Mouse (Mus musculus): ENCODE data around the gene Vwc2l. TPM values are rescaled to one million over a fixed set of nuclear protein-coding genes. Genes with fewer than 3 reads are reported as not detected.

Vwc2l gene
- polyA plus RNA-seq (2016; fragmentation: Nextera tagmentation; extraction: Ambion mirVana), result not detected in 2 replicates

- 8% methylated on average over 13 of the region's 13 CpGs for WGBS
- DNase-seq (ENCODE audit: low spot score), result peak; percentile 89
- H3K9me3 ChIP-seq, result no peaks in the 10 kb centered on the region
- H3K27ac ChIP-seq, result no peak within 1 kb of the TSS
- no peaks in the 10 kb centered on the region for H3K36me3 ChIP-seq
- H3K4me3 ChIP-seq, result no peak within 1 kb of the TSS
- H3K27me3 ChIP-seq (ENCODE audit: insufficient read depth, poor library complexity, severe bottlenecking), result no peaks in the 10 kb centered on the region
- no peaks in the 10 kb centered on the region for H3K4me1 ChIP-seq
These were observed at the start of gene Vwc2l for GRCm38 (mm10) chr1:70725655-70726066. Vwc2l (plus strand) TSS chr1:70725715.

- Histone ChIP-seq H3K4me3 (no peak overlapping the region), H3K9me3 (no peaks in the 10 kb centered on the region), H3K27ac (no peak overlapping the region), H3K27me3 (ENCODE audit: insufficient read depth, poor library complexity, severe bottlenecking) (no peaks in the 10 kb centered on the region), H3K36me3 (no peaks in the 10 kb centered on the region), H3K4me1 (no peaks in the 10 kb centered on the region)
- 82% methylated on average over 2 of the region's 2 CpGs for WGBS
- DNase-seq (ENCODE audit: low spot score), result no peak
These were observed 33.0 kb upstream of the Vwc2l start for GRCm38 (mm10) chr1:70692529-70692928.

- 76% methylated on average over 5 of the region's 5 CpGs for WGBS
- Histone ChIP-seq H3K4me1 (no peaks in the 10 kb centered on the region), H3K4me3 (no peak overlapping the region), H3K9me3 (no peaks in the 10 kb centered on the region), H3K36me3 (no peaks in the 10 kb centered on the region), H3K27ac (no peak overlapping the region), H3K27me3 (ENCODE audit: insufficient read depth, poor library complexity, severe bottlenecking) (no peaks in the 10 kb centered on the region)
- no peak for DNase-seq (ENCODE audit: low spot score)
These were observed 25.2 kb upstream of the Vwc2l start for GRCm38 (mm10) chr1:70700270-70700669.

- no peaks in the 10 kb centered on the region for H3K27me3 ChIP-seq (ENCODE audit: insufficient read depth, poor library complexity, severe bottlenecking)
- H3K36me3 ChIP-seq, result no peaks in the 10 kb centered on the region
- no peak for DNase-seq (ENCODE audit: low spot score)
- 47% methylated on average over 3 of the region's 3 CpGs for WGBS
- no peak overlapping the region for H3K27ac ChIP-seq
- no peaks in the 10 kb centered on the region for H3K4me1 ChIP-seq
- H3K9me3 ChIP-seq, result no peaks in the 10 kb centered on the region
- H3K4me3 ChIP-seq, result no peak overlapping the region
These were observed 21.6 kb upstream of the Vwc2l start for GRCm38 (mm10) chr1:70703934-70704333.

- no peaks in the 10 kb centered on the region for H3K27me3 ChIP-seq (ENCODE audit: insufficient read depth, poor library complexity, severe bottlenecking)
- no peak for DNase-seq (ENCODE audit: low spot score)
- WGBS, result 81% methylated on average over 3 of the region's 3 CpGs
- no peaks in the 10 kb centered on the region for H3K36me3 ChIP-seq
- no peaks in the 10 kb centered on the region for H3K4me1 ChIP-seq
- no peak overlapping the region for H3K4me3 ChIP-seq
- no peaks in the 10 kb centered on the region for H3K9me3 ChIP-seq
- H3K27ac ChIP-seq, result no peak overlapping the region
These were observed 19.7 kb upstream of the Vwc2l start for GRCm38 (mm10) chr1:70705821-70706220.

GRCm38 (mm10) chr1:70725045-70725444 is 470 bp upstream of the Vwc2l start:
- no peak overlapping the region for H3K27ac ChIP-seq
- no peaks in the 10 kb centered on the region for H3K9me3 ChIP-seq
- H3K4me3 ChIP-seq, result no peak overlapping the region
- WGBS, result 55% methylated on average over 5 of the region's 5 CpGs
- H3K27me3 ChIP-seq (ENCODE audit: insufficient read depth, poor library complexity, severe bottlenecking), result no peaks in the 10 kb centered on the region
- no peaks in the 10 kb centered on the region for H3K4me1 ChIP-seq
- no peaks in the 10 kb centered on the region for H3K36me3 ChIP-seq
- no peak for DNase-seq (ENCODE audit: low spot score)

GRCm38 (mm10) chr1:70787146-70787545 is 61.6 kb downstream of the Vwc2l start:
- no peak for DNase-seq (ENCODE audit: low spot score)
- H3K27me3 ChIP-seq (ENCODE audit: insufficient read depth, poor library complexity, severe bottlenecking), result no peaks in the 10 kb centered on the region
- no peak overlapping the region for H3K4me3 ChIP-seq
- H3K9me3 ChIP-seq, result no peaks in the 10 kb centered on the region
- no peaks in the 10 kb centered on the region for H3K4me1 ChIP-seq
- H3K27ac ChIP-seq, result no peak overlapping the region
- H3K36me3 ChIP-seq, result no peaks in the 10 kb centered on the region

GRCm38 (mm10) chr1:70791636-70792035 is 66.1 kb downstream of the Vwc2l start:
- Histone ChIP-seq H3K4me3 (no peak overlapping the region), H3K27ac (no peak overlapping the region), H3K4me1 (no peaks in the 10 kb centered on the region), H3K9me3 (no peaks in the 10 kb centered on the region), H3K36me3 (no peaks in the 10 kb centered on the region), H3K27me3 (ENCODE audit: insufficient read depth, poor library complexity, severe bottlenecking) (no peaks in the 10 kb centered on the region)
- no peak for DNase-seq (ENCODE audit: low spot score)
- WGBS, result 91% methylated on average over 5 of the region's 5 CpGs

- Histone ChIP-seq H3K4me1 (no peaks in the 10 kb centered on the region), H3K4me3 (no peak overlapping the region), H3K36me3 (no peaks in the 10 kb centered on the region), H3K27ac (no peak overlapping the region), H3K9me3 (no peaks in the 10 kb centered on the region), H3K27me3 (ENCODE audit: insufficient read depth, poor library complexity, severe bottlenecking) (no peaks in the 10 kb centered on the region)
- DNase-seq (ENCODE audit: low spot score), result no peak
- WGBS, result 78% methylated on average over 4 of the region's 4 CpGs
These were observed 69.6 kb downstream of the Vwc2l start for GRCm38 (mm10) chr1:70795094-70795493.

GRCm38 (mm10) chr1:70803401-70803800 is 77.9 kb downstream of the Vwc2l start:
- no peaks in the 10 kb centered on the region for H3K36me3 ChIP-seq
- H3K4me3 ChIP-seq, result no peak overlapping the region
- 78% methylated on average over 3 of the region's 3 CpGs for WGBS
- H3K27me3 ChIP-seq (ENCODE audit: insufficient read depth, poor library complexity, severe bottlenecking), result no peaks in the 10 kb centered on the region
- no peaks in the 10 kb centered on the region for H3K9me3 ChIP-seq
- no peaks in the 10 kb centered on the region for H3K4me1 ChIP-seq
- no peak for DNase-seq (ENCODE audit: low spot score)
- no peak overlapping the region for H3K27ac ChIP-seq

- H3K4me1 ChIP-seq, result no peaks in the 10 kb centered on the region
- H3K9me3 ChIP-seq, result no peaks in the 10 kb centered on the region
- 49% methylated on average over 2 of the region's 2 CpGs for WGBS
- H3K27ac ChIP-seq, result no peak overlapping the region
- no peaks in the 10 kb centered on the region for H3K36me3 ChIP-seq
- no peak overlapping the region for H3K4me3 ChIP-seq
- DNase-seq (ENCODE audit: low spot score), result no peak
- no peaks in the 10 kb centered on the region for H3K27me3 ChIP-seq (ENCODE audit: insufficient read depth, poor library complexity, severe bottlenecking)
These were observed 97.6 kb downstream of the Vwc2l start for GRCm38 (mm10) chr1:70823111-70823510.

GRCm38 (mm10) chr1:70833262-70833661 is 107.7 kb downstream of the Vwc2l start:
- Histone ChIP-seq H3K27ac (no peak overlapping the region), H3K4me3 (no peak overlapping the region), H3K9me3 (no peaks in the 10 kb centered on the region), H3K4me1 (no peaks in the 10 kb centered on the region), H3K36me3 (no peaks in the 10 kb centered on the region), H3K27me3 (ENCODE audit: insufficient read depth, poor library complexity, severe bottlenecking) (no peaks in the 10 kb centered on the region)
- 73% methylated on average over 3 of the region's 3 CpGs for WGBS
- DNase-seq (ENCODE audit: low spot score), result no peak

GRCm38 (mm10) chr1:70842222-70842621 is 116.7 kb downstream of the Vwc2l start:
- H3K36me3 ChIP-seq, result no peaks in the 10 kb centered on the region
- WGBS, result 77% methylated on average over 7 of the region's 7 CpGs
- no peaks in the 10 kb centered on the region for H3K27me3 ChIP-seq (ENCODE audit: insufficient read depth, poor library complexity, severe bottlenecking)
- H3K9me3 ChIP-seq, result no peaks in the 10 kb centered on the region
- no peak for DNase-seq (ENCODE audit: low spot score)
- no peak overlapping the region for H3K27ac ChIP-seq
- H3K4me1 ChIP-seq, result no peaks in the 10 kb centered on the region
- H3K4me3 ChIP-seq, result no peak overlapping the region

GRCm38 (mm10) chr1:70845276-70845675 is 119.8 kb downstream of the Vwc2l start:
- H3K27ac ChIP-seq, result no peak overlapping the region
- H3K36me3 ChIP-seq, result no peaks in the 10 kb centered on the region
- DNase-seq (ENCODE audit: low spot score), result no peak
- H3K27me3 ChIP-seq (ENCODE audit: insufficient read depth, poor library complexity, severe bottlenecking), result no peaks in the 10 kb centered on the region
- no peaks in the 10 kb centered on the region for H3K9me3 ChIP-seq
- no peak overlapping the region for H3K4me3 ChIP-seq
- no peaks in the 10 kb centered on the region for H3K4me1 ChIP-seq

Measured in heart, embryonic 10.5 days (tissue).